Mouse (Mus musculus) layer of hippocampus, postnatal 10 days (tissue): ENCODE measurements at regions not wholly inside any gene's neighbourhood (a gene's known extent, or its start where the extent isn't known, plus 50 kb on each side); places are given as distances from the start of the nearest gene placed in this dataset.

Experiments used
- DNase-seq, 2 experiments: peaks; one replicate each; pipeline ENCODE4 v3.0.0; 2021; ENCODE audit warnings: low spot score in 2 of 2

GRCm38 (mm10) chr12:118562226-118562625 lies 261.0 kb upstream of the Sp4 start:
- DNase-seq, result no peak

- no peak for DNase-seq
These were observed 247.8 kb upstream of the Sp4 start for GRCm38 (mm10) chr12:118549071-118549470.

GRCm38 (mm10) chr12:118540336-118540735 lies 239.1 kb upstream of the Sp4 start:
- DNase-seq, result no peak

GRCm38 (mm10) chr12:118530514-118530913 lies 229.3 kb upstream of the Sp4 start:
- no peak for DNase-seq

- no peak for DNase-seq
These were observed 228.5 kb upstream of the Sp4 start for GRCm38 (mm10) chr12:118529428-118530361.

GRCm38 (mm10) chr12:118521770-118522169 lies 220.5 kb upstream of the Sp4 start:
- no peak for DNase-seq

GRCm38 (mm10) chr12:118521329-118521728 lies 220.1 kb upstream of the Sp4 start:
- DNase-seq, result no peak

- DNase-seq, result no peak
These were observed 218.6 kb upstream of the Sp4 start for GRCm38 (mm10) chr12:118519801-118520327.

- no peak for DNase-seq
These were observed 209.7 kb upstream of the Sp4 start for GRCm38 (mm10) chr12:118510989-118511388.

- DNase-seq, result no peak
These were observed 208.0 kb upstream of the Sp4 start for GRCm38 (mm10) chr12:118508972-118509917.

GRCm38 (mm10) chr12:118500392-118500791 lies 199.2 kb upstream of the Sp4 start:
- no peak for DNase-seq

GRCm38 (mm10) chr12:118488038-118488437 lies 186.8 kb upstream of the Sp4 start:
- no peak for DNase-seq

- no peak for DNase-seq
These were observed 185.2 kb upstream of the Sp4 start for GRCm38 (mm10) chr12:118486434-118486833.

- DNase-seq, result no peak
These were observed 180.1 kb upstream of the Sp4 start for GRCm38 (mm10) chr12:118481347-118481746.

GRCm38 (mm10) chr12:118474732-118475131 lies 173.5 kb upstream of the Sp4 start:
- DNase-seq, result no peak

GRCm38 (mm10) chr12:118466837-118467236 lies 165.6 kb upstream of the Sp4 start:
- no peak for DNase-seq

GRCm38 (mm10) chr12:118457493-118458408 lies 156.5 kb upstream of the Sp4 start:
- peak; percentile 90 to 91 for DNase-seq

- DNase-seq, result no peak
These were observed 154.4 kb upstream of the Sp4 start for GRCm38 (mm10) chr12:118455609-118456008.

- no peak for DNase-seq
These were observed 138.4 kb upstream of the Sp4 start for GRCm38 (mm10) chr12:118439626-118440025.

GRCm38 (mm10) chr12:118438882-118439281 lies 137.6 kb upstream of the Sp4 start:
- DNase-seq, result no peak

GRCm38 (mm10) chr12:118432703-118433102 lies 131.5 kb upstream of the Sp4 start:
- DNase-seq, result no peak
